Mouse (Mus musculus): ENCODE measurements around the gene Lmtk2.

The Lmtk2 gene

DNA sequence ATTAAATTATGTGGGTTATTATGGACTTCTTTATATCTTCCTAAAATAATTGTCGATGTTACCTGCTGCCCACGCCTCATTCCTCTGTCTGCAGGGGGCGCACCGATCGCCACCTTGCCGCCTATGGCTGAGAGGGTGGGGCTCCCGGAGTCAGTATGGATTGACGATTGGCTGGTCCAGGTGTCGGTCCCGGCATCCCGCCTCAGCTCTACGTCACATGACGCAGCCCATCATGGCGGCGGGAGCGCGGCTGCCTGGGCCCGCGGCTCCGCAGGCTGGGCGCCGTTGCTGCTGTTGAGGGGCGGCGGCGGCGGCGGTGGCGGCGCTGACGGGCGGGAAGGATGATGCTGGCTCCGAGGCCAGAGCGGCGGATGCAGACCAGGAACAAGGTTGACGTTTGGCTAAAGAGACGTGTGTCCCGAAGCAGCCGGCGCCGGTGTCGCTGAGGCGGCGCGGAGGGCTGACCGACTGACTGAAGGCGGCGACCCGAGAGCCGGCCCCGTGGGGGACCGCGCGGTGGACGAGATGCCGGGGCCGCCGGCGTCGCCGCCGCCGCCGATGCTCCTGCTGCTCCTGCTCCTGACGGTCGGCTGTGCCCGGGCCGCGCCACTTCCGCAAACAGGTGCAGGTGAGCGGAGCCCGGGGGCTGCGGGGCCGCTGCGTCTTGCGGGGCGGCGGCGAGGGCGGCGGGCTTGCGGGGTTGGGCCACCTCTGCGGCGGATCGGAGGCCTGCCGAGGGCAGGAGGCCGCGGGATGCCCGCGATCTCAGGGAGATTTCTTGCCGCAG is at the start of gene Lmtk2:
Lmtk2 (plus strand) TSS at position 288 of the 787 bp plus-strand sequence.
- in situ Hi-C loops (cut with MboI, MseI), result no loop called here

DNA sequence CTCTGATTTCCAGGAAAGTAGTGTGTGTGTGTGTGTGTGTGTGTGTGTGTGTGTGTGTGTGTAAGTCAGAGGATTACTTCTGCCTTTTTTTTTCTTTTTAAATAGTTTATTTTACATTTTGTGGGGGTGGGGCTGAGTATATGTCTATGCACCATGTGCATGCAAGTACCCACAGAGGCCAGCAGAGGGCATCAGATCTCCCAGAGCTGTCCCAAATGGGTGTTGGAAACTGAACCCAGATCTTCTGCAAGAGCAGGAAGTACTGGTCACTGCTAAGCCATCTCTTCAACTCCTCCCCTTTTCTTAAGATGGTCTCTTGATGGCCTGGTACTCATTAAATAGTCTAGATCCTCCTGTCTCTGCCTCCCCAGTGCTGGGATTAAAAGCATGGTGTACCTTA is 49.0 kb upstream of the Lmtk2 start:
- in situ Hi-C loops (cut with MboI, MseI), result loop anchor here (5.0 to 10.0 kb wide), 2 partner anchors 106 to 684 kb away; no protein-coding TSS in a partner anchor

DNA sequence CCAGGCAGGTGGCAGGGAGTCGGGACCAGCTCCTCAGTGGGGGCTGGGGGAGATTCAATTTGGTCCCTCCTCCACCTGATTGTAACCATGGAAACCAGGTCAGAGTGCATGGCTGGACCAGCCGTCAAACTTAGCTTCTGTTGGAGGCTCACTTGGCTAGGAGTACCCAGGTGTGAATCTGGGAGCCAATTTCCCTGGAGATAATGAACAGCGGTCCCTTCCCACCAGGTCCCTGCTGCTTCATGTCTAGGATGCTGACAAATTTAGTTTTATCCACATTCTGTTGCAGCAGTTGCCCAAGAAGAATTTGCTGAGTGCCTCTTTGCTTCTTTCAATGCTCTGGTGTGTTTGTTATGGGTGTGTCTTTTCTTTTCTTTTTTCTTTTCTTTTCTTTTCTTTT is 46.8 kb upstream of the Lmtk2 start:
- in situ Hi-C loops (cut with MboI, MseI), result loop anchor here (5.0 to 10.0 kb wide), 2 partner anchors 104 to 681 kb away; no protein-coding TSS in a partner anchor

DNA sequence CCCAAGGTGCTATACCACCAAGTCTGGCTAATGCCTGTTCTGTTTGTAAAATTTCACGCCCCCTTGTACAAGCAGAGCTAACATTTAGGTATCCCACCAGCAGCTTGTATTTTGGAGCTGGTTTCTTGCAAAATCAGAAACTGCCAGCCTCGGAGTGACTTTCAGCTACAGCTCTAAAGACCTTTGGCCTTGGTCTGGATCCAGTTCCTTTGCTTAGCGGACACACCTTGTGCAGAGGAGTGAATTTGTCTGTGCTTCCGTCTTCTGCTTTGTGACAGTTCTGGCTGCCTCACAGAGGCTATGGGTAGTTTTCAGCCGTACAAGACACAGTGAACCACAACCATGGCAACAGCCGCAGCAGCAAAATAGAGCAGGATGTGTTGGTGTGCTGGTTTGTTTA is 45.9 kb upstream of the Lmtk2 start:
- in situ Hi-C loops (cut with MboI, MseI), result loop anchor here (5.0 to 10.0 kb wide), 2 partner anchors 103 to 680 kb away; no protein-coding TSS in a partner anchor

DNA sequence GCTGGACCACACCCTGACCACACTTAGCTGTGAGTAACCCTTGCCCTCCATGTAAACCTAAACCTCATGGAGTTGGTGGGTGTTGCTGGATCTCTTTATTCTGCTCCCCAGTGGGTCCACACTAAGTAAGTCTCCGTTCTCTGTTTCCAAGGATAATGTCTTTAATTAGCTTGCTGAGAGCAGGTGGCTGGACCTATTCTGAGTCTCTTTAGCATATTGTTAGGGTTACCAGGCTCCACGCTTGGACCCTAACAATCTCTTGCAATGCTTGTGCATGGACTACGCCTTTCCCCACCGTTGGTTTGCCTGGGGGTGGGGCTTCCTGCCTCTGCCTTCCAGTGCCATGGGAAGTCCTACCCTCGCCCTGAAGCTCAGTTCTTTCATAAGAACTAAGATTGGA is 36.1 kb upstream of the Lmtk2 start:
- in situ Hi-C loops (cut with MboI, MseI), result no loop called here

DNA sequence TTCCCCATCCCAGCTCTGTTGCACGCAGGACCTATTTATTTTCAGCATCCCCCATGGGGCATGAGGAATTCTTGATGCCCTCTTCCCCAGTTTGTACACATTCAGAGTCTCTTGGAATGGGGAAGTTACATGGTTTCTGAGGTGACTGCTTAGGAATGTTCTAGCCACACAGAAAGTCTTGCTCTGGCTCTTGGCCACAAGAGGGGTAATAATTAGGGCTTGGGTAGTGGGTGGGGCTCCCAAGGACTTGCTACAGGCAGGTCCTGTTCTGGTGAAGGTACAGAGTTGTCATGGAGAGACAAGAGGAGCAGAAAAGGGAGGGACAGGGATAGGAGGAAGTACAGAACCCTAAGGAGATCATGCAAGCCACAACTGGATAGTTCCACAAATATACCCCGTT is 34.2 kb upstream of the Lmtk2 start:
- in situ Hi-C loops (cut with MboI, MseI), result no loop called here

DNA sequence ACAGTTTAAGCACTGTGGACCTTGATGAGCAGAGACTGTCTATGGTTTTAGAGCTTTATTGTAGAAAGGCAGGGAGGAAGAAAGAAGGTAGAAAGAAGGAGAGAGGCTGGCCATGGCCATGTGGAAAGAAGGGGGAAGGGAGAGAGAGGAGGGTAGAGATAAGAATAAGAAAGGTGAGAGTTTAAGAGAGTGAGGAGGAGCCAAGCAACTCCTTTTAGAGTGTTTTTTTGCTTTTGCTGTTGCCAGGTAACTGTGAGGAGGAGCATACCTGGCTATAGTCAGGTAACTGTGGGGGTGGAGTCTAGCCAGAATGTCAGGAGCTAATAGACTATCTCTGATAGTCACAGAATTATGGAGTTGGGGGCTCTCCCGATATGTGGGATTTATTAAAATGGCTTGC is 30.2 kb upstream of the Lmtk2 start:
- in situ Hi-C loops (cut with MboI, MseI), result no loop called here

DNA sequence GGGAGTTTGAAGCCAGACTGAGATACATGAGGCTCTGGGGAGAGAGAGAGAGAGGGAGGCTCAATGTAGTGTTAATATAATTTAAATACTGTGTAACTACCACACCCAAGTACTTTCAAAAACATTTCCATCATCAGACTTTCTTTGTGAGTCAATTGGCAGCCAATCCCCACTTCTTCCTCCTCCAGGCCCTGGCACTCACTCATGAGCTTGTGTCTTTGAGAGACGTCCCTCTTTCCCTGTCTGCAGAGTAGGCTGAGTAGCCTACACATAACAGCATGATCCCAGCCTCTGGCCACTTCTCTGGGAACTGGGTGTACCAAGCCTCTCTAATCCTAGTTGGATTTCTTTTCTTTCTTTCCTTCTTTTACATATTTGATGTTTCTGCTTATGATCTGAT is 29.0 kb upstream of the Lmtk2 start:
- in situ Hi-C loops (cut with MboI, MseI), result no loop called here

DNA sequence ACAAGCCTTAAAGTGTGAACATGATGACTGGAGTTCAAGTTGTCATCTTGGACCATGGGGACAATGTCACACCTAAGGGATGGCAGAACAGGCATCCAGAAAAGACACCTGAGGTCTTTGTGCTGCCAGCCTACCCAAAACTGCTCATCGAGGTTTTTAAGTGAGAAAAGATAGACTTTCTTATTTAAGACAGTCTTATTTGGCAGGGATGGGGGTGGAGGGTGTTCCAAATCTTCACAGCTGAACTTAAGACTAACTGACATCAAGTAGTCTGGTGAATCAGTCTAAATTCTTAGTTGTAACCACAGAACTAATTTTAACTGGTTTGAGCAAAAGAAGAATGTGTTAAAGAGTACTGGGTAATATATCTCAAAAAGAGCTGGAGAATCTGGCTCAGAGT is 22.7 kb upstream of the Lmtk2 start:
- in situ Hi-C loops (cut with MboI, MseI), result no loop called here

DNA sequence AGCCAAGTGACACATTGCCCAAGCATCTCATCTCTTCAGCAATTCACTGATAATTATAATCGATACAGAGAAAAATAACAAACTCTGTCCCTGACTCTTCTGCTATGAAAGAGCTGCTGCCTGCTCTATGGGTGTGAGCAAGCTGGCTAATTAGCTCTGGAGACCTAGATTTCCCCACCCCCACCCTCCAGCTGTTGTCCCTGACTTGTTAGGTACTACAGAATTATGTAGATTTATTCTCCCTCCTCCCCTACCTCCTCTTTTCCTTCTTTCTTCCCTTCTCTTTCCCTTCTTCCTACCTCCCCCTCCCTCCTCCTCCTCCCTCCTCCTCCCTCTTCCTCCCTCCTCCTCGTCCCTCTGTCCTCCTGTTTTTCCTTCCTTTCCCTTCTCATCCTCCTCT is 19.4 kb upstream of the Lmtk2 start:
- in situ Hi-C loops (cut with MboI, MseI), result no loop called here

DNA sequence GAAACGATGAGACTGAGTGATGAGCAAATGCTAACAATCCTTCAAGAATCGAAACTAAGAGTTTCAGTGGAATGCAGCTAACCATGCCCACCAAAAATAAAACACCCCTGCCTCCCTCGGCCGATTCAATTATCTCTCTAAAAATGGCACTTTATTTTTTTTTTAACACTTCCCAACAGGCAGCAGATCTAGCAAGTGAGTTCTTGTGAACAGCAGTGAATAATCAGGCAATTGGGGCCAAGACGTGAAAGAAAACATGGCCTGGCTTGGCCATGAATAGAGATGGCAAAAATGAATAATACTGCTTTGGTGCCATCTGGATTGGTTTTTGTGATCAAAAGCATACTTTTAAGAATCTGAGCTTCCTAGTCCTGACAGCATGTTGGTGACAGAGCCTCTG is 18.2 kb upstream of the Lmtk2 start:
- in situ Hi-C loops (cut with MboI, MseI), result no loop called here

DNA sequence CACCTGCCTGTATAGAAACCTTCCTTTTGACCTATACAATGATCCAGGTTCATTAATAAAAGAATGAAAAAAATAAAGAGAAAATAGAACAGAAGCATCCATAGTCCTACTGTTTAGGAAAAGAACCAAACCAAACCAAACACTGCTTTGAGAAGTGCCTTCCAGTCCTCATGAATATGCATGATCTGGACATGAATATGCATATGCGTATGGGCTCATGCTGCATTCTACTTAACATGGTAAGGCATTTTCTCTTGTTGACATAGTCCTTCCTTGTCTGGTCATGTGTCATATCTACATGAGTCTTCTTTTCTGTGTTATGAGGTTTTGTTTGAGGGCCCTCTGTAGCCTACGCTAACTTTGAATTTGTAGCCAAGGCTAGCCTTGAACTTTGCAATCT is 16.7 kb upstream of the Lmtk2 start:
- in situ Hi-C loops (cut with MboI, MseI), result no loop called here

DNA sequence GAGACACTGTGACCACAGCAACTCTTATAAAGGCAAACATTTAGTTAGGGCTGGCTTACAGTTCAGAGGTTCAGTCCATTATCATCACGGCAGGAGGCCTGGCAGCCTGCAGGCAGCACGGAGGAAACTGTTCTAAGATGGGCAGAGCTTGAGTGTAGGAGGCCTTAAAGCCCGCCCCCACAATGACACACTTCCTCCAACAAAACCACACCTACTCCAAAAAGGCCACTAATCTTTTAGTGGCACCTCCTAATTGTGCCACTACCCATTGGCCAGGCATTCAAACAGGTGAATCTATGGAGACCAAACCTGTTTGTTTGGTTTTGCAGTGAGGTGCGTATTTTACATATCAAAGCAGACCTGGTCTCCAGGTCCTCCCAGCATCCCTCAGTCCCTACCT is 16.0 kb upstream of the Lmtk2 start:
- in situ Hi-C loops (cut with MboI, MseI), result no loop called here

DNA sequence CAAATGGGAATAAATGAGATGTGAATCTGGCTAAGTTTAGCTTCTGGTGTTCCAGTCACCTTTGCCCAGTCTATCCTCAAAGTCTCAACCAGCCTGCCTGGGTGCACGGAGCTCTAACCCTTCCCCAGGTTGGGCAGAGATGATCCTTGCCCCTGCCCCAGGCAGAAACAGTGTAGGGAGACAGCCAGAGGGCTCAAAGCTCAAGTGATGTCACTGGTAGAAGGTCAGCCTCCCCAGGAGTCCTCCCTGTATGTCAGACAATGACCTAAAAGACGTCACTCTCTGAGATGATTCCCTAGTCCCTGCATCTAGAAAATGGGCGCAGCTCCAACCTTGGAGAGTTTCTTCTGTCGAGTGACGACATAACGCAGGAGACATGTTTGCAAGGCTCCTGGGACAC is 14.5 kb upstream of the Lmtk2 start:
- in situ Hi-C loops (cut with MboI, MseI), result no loop called here

DNA sequence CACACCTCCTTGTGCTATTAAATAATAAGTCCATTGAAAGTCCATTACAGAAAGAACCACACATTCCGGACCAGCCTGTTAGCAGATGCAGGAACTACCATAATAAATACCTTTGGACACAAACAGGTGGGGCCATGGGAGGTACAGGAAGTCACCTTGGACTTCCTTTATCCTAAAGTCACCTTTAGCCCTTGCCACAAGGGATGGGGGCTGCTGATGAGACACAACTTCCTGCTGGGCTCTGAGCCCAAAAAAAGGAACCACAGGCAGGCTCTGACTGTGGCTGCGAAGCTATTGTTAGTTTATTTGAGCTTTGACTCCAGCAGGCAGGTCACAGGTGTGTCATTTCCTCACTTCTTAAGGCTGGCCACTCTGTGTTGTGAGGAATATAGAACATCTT is 13.7 kb upstream of the Lmtk2 start:
- in situ Hi-C loops (cut with MboI, MseI), result no loop called here

DNA sequence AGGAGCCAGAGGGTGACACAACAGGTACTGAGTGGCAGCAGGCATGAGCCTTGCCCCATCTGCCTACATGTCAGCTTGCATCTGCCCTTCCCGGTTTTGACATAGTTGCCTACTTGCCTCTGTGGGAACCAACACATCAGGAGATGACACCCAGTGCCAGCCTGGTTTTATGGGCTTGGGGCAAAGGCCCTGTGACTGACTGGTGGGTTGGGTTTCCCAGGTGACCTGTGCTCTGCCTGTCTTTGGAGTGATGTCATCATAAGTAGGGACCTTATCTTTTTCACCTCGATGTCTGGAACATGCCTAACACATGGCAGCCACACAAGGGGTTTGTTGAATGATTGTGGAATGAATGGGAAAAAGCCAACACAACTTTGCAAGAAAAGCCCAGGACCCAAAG is 11.9 kb upstream of the Lmtk2 start:
- in situ Hi-C loops (cut with MboI, MseI), result no loop called here

DNA sequence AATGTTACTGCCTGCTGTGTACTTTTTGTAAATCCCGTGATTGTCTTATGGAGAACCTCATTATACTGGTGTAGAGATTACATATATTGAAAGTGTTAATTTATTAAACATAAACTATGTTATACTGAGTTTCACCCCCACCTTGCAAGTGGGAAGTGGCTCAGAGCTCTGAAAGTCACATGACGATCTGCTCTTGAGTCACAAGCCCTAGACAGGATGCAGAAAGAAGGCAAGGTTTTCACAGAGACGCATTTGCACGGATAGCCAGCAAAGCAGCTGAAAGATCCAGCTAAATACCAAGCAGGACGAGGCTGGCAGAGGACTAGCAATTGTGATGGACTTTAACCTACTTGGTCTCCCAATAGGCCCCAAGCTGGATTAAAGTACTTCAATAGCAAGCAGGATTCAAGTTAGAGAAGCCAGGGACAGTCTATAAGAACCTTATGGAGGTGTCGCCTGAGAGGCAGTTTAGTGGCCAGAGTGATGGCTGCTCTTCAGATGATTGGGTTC is 4.7 kb upstream of the Lmtk2 start:
- in situ Hi-C loops (cut with MboI, MseI), result no loop called here

DNA sequence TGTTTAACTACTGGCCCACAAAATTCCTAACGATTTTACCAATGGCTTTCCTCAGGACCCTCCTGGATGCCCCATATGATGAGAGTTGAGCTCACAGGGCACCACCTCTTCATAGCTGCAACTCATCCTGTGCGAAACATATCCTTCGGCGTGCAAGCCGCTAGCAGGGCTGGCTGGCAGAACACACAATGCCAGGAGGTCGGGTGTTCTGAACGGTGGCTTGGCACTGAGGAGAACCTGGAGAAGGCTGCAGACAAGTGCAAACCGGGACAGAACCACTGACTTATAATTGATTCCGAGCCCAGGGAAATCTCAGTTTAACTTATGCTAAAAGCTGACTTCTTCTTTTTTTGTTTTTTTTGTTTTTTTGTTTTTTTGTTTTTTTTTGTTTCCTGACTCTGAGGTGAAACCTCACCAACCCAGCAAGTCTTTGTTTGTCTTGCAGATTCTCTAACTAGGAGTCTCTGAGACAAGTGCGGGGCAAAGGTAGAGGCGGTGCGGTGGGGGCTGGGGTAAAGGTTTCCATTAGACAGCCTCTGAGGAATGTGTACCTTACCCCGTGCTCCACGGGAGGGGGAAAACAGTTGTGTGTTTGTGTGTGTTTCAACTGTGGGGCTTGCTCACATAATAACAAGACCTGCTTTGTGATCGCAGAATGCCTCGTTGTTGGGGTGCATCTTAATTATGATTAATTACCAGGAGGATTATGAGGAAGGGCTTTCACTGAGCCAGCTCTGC is 2.2 kb upstream of the Lmtk2 start:
- in situ Hi-C loops (cut with MboI, MseI), result no loop called here

DNA sequence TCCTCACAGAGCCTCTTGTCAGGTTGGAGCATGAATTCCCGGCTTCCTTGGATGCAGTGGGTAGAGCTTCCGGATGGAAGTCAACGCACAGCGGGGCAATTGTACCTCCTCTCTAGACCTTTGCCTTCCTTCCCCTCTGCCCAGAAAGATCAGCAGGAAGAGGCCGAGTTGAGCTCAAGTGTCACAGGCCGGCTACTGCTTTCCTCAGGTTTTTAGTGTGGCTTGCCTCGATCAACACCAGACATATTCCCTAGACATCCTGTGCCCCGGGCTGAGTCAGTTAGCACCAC is 1.7 kb upstream of the Lmtk2 start:
- in situ Hi-C loops (cut with MboI, MseI), result no loop called here

DNA sequence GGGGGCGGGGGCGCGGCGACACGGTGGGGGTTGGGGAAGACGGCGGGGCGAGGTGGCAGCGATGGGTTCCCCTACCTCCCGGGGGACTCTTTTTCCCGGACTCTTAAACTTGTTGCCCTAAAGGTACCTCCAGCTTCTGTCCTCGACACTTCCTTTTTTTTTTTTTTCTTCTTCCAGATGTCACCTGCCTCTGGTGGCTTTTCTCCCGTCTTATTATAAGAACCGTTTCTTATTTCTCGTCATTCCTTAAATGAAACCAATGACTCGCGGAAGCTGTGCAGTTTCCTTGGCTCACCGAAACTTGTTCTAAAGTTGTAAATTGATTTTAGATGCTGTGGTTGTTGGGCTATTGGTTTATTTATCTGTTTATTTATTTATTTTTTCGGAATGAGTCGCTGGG is 712 bp downstream of the Lmtk2 start:
- in situ Hi-C loops (cut with MboI, MseI), result no loop called here

DNA sequence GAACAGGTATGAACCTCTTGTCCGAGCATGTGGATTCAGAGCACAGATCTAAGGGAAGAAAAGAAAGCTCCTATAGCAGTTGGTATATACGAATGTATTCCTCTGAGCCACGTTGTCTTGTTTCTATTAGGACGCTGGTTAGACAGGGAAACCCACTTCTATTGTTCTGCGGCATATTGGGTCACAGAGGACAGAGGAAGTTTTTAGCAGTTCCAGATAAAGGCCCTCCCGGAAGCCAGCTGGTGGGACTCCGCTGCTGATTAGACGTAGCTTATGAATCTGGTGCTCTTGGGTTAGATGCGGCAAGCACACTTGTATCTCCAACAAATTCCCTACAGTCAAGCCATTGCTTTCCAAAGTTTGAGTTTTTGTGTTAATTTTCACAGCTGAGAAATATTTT is 4.8 kb downstream of the Lmtk2 start:
- in situ Hi-C loops (cut with MboI, MseI), result no loop called here

DNA sequence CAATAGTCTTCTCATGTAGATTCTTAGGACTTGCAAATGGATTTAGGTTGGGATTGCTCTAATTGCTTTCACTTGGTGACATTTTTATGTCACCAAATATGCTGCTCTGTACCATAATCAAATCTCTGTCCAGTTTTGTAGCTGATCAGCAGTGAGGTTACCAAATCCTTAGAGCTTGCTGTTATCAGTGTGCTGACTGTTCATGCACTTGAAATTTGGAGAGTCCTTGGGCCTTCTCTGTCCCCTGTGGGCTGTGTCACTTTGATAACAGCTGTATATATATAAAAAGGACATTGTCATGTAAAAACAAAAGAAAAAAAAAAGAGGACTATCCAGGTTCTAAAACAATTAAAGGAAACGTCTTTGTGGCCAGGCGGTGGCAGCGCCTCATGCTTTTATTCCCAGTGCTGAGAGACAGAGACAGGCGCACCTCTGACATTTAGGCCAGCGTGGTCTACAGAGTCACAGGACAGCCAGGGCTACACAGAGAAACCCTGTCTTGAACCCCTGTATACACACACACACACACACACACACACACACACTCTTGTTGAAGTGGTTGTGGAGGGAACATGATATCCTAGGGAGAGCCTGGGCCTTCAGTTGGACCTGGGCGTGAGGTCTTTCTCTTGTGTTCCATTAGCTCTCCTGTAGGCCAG is 5.4 kb downstream of the Lmtk2 start:
- in situ Hi-C loops (cut with MboI, MseI), result no loop called here

DNA sequence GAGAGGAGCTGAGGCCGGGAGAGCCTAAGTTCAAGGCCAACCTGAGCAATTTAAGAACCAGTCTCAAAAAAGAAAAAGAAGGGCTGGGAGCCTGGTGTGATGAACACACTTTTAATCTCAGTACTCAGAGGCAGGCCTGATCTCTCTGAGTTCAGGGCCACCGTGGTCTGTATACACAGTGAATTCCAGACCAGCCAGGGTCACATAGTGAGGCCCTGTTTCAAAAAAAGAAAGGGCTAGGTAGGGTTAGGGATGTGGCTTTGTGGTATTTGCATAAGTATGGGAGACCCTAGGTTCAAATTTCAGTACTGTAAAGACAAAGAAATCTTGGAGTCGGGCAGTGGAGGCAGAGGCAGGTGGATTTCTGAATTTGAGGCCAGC is 5.9 kb downstream of the Lmtk2 start:
- in situ Hi-C loops (cut with MboI, MseI), result no loop called here
